Mouse (Mus musculus) heart, embryonic 12.5 days (tissue): ENCODE measurements around the gene Olfr902. TPM values are rescaled to one million over a fixed set of nuclear protein-coding genes. Genes with fewer than 3 reads are reported as not detected.
"Not testable (repeated sequence)": the region's sequence is repeated elsewhere in the genome, so short reads cannot be mapped to it uniquely, and the experiment has no call there.

Source experiments
- ATAC-seq: fragments of 200-750 bp; cut with Nextera tagmentation; 2 replicates; pipeline ENCODE4 v1.8.0; 2017; ENCODE audit warnings: moderate TSS enrichment, moderate library complexity; ENCODE audit not compliant: insufficient number of reproducible peaks, low FRiP score
- H3K27ac ChIP-seq: fragments of 300-500 bp; sonication (generic); 2 replicates; pipeline ENCODE4 v1.5.1; 2016; ENCODE audit warnings: mild to moderate bottlenecking, moderate library complexity; ENCODE audit not compliant: poor library complexity, severe bottlenecking
- H3K27me3 ChIP-seq: fragments of 300-500 bp; sonication (generic); replicated peaks from 2 replicates; pipeline ENCODE4 v1.6.1; 2016; ENCODE audit warnings: mild to moderate bottlenecking, moderate library complexity
- H3K36me3 ChIP-seq: fragments of 300-500 bp; sonication (generic); 2 replicates; pipeline ENCODE4 v1.6.1; 2016; ENCODE audit warnings: mild to moderate bottlenecking, moderate library complexity
- H3K4me1 ChIP-seq: fragments of 300-500 bp; sonication (generic); replicated peaks from 2 replicates; pipeline ENCODE4 v1.6.1; 2016; ENCODE audit warnings: mild to moderate bottlenecking
- H3K4me2 ChIP-seq: fragments of 300-500 bp; sonication (generic); 2 replicates; pipeline ENCODE4 v1.6.1; 2016; ENCODE audit warnings: mild to moderate bottlenecking, moderate library complexity
- H3K4me3 ChIP-seq: fragments of 300-500 bp; sonication (generic); 2 replicates; pipeline ENCODE4 v1.5.1; 2016; ENCODE audit warnings: mild to moderate bottlenecking
- H3K9ac ChIP-seq: fragments of 300-500 bp; sonication (generic); 2 replicates; pipeline ENCODE4 v1.6.1; 2016; ENCODE audit warnings: mild to moderate bottlenecking, moderate library complexity
- H3K9me3 ChIP-seq: fragments of 300-500 bp; sonication (generic); replicated peaks from 2 replicates; pipeline ENCODE4 v1.6.1; 2016; ENCODE audit warnings: mild to moderate bottlenecking, moderate library complexity
- WGBS: fragments of 180-500 bp; shearing (Covaris S2); methylation state at CpG from one replicate; pipeline ENCODE4 v1.1.7; 2016; 5-methylcytosine and 5-hydroxymethylcytosine counted together
- polyA plus RNA-seq: library from polyadenylated mRNA; unstranded; fragments of >200 nt; fragmentation: Nextera tagmentation; extraction: Ambion mirVana; gene quantifications from 2 replicates; pipeline ENCODE4 v1.2.1, GENCODE M21; 2016

Olfr902 gene
- not detected in 2 replicates for polyA plus RNA-seq

DNA sequence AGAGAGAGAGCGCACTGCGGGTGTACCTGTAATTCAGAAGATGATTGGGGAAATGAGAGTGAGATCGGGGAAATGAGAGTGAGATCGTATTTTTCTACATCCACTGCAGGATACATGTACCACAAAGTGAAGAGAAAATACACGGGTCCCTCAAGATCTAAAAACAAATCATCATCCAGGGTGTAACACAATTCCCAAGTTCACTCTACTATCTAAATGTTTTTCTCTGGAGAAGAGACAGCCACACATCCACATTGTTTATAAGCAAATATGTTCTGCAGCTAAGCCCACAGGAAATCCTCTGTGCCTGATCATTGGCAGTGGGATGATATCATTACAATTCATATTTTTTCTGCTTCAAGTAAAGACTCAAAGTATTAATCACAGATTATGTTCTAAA lies at the start of gene Olfr902:
Gene Olfr902 (plus strand): TSS at position 301 of the 400 bp plus-strand sequence.
- Histone ChIP-seq H3K4me1 (no peaks in the 10 kb centered on the region), H3K27ac (no peak within 1 kb of the TSS), H3K27me3 (no peaks in the 10 kb centered on the region), H3K9ac (no peak within 1 kb of the TSS), H3K36me3 (no peaks in the 10 kb centered on the region), H3K4me3 (no peak within 1 kb of the TSS), H3K9me3 (no peaks in the 10 kb centered on the region), H3K4me2 (no peak within 1 kb of the TSS)
- 75% methylated on average over 5 of the region's 5 CpGs for WGBS
- ATAC-seq = no peak

DNA sequence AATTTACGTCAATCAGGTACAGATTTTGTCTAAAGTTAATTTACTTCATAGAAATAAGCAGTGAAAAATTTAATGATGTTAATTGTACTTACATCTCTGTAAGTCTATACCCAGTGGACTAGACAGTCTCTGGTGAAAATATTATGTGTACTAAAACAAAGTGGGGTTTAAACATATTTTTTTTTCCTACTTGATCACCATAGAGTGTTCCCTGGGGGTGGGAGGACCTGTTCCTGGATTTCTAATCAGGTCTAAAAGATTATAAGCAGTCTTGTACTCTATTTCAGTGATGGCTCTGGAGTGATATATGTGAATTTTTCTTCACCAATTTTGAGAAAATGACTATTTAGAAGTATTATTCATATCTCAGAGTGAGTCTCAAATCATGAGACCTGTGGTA lies 46.1 kb upstream of the Olfr902 start, which contains the start of gene Olfr147:
Gene Olfr147 (plus strand): TSS at position 301 of the 400 bp plus-strand sequence.
- Histone ChIP-seq H3K9me3 (no peaks in the 10 kb centered on the region), H3K27me3 (no peaks in the 10 kb centered on the region), H3K9ac (no peak within 1 kb of the TSS), H3K4me1 (no peaks in the 10 kb centered on the region), H3K27ac (no peak within 1 kb of the TSS), H3K4me2 (no peak within 1 kb of the TSS), H3K36me3 (no peaks in the 10 kb centered on the region), H3K4me3 (no peak within 1 kb of the TSS)
- WGBS = 62% methylated on average over 1 of the region's 1 CpGs
- no peak for ATAC-seq

DNA sequence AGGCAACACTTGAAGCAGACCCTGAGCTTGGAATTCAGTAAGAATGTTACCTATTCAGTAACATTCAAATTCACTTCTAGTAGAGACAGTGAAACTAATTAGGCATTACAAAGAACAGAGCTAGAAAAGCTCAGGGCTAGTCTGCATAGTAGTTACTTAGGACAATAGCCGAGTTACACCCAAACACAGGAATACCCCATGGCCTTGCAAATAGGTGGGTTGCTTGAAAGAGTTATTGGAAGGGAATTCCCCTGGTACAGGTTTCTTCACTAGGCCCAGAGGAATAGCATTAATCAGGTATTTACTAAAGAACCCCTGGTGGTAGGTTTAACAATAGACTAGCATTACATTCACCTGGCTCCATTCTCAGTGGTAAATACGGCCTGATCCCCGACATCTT lies 40.0 kb upstream of the Olfr902 start:
- H3K9ac ChIP-seq, H3K9me3 ChIP-seq, H3K27me3 ChIP-seq, H3K4me1 ChIP-seq, H3K4me3 ChIP-seq, ATAC-seq, H3K4me2 ChIP-seq, H3K36me3 ChIP-seq, H3K27ac ChIP-seq: not testable (repeated sequence)
- WGBS = 81% methylated on average over 3 of the region's 3 CpGs

DNA sequence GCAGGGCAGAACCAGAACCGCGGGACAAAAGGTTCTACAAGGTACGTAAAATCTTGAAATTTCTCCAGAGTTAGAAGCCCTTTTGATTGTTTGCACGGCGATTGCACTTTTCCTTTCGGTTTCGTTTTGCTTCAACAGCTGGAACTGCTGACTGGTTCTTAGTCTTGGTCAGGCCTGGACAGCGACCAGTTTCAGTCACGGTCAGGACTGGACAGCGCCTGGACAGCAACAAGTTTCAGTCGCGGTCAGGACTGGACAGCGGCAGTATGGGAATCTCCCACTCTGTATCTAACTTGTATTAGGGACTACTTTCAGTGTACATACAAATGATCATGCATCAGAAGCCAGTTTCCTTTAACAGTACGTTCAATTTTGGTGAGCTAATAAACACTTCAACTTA lies 34.0 kb upstream of the Olfr902 start:
- 86% methylated on average over 14 of the region's 14 CpGs for WGBS
- H3K27me3 ChIP-seq, H3K9ac ChIP-seq, H3K36me3 ChIP-seq, ATAC-seq, H3K4me3 ChIP-seq, H3K4me2 ChIP-seq, H3K27ac ChIP-seq, H3K4me1 ChIP-seq: not testable (repeated sequence)
- peaks cover 12% of the 10 kb centered on the region for H3K9me3 ChIP-seq

DNA sequence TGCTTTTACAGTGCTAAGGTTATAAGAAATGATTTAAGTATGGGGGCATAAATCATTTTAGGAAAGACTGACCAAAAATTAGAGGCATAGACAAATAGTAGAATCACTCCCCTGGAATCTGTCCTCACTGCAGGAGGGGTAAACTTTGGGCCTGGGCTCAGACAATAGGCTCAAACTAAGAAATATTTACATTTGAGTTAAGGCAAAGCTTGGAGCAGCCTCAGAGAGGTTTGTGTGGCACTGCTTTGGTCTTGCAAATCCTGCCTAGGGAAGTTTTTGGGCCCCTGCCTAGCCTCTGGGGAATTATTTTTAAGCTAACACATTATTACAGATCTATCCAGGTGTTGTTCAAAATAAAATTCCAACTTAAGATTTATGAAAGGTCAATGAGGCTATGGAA lies 23.7 kb upstream of the Olfr902 start:
- Histone ChIP-seq H3K4me2 (no peak overlapping the region), H3K9ac (no peak overlapping the region), H3K36me3 (no peaks in the 10 kb centered on the region), H3K27ac (no peak overlapping the region), H3K27me3 (no peaks in the 10 kb centered on the region), H3K4me1 (no peaks in the 10 kb centered on the region), H3K9me3 (peaks cover 6% of the 10 kb centered on the region; the same call in 1 of the 2 replicates), H3K4me3 (no peak overlapping the region)
- no peak for ATAC-seq

DNA sequence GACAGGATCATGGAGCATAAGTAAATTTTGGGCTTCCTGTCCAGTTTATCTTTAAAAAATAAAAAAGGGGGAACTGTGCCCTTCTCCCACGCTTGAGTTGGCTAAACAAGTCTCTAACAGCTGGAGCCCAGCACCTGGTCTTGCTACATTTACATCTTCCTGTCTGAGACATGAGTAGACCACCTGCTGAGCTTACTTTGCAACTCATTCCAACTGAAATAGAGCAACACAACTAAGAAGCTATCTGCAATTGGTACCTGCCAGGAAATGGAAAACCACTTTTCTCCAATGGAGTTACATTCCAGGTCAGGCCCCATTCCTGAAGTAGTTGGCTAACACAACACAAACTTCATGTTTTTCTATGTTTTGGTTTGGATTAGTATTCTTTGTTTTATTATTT lies 20.4 kb upstream of the Olfr902 start:
- no peaks in the 10 kb centered on the region for H3K4me1 ChIP-seq
- WGBS = 47% methylated on average over 1 of the region's 1 CpGs
- ATAC-seq = no peak

DNA sequence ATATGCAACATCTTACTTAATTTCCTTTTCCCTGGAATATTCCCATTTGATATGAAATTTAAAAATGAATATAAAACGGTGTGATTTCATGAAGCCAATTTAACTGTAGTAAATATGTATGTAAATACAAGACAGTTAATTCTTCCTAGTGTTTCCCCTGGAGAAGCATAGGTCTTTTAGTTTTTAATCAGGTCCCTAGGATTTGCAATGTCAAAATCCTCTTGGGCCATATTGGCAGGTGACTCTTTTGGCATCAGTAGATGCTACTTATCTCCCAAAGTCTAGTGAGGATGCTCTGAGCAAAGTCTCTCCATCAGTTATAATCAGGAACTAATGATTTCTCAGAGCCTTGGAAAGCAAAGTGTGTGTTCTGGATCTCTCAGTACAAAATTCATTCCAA lies 18.3 kb upstream of the Olfr902 start, which contains the start of gene Olfr901:
Gene Olfr901 (plus strand): TSS at position 301 of the 400 bp plus-strand sequence.
- Histone ChIP-seq H3K4me1 (no peaks in the 10 kb centered on the region), H3K9me3 (peaks cover 4% of the 10 kb centered on the region; the same call in 1 of the 2 replicates), H3K9ac (no peak within 1 kb of the TSS), H3K4me2 (no peak within 1 kb of the TSS), H3K27ac (no peak within 1 kb of the TSS), H3K27me3 (no peaks in the 10 kb centered on the region), H3K4me3 (no peak within 1 kb of the TSS), H3K36me3 (no peaks in the 10 kb centered on the region)
- no peak for ATAC-seq
- WGBS = 78% methylated on average over 1 of the region's 1 CpGs

More for the DNA sequence above, 20.4 kb upstream of the Olfr902 start:
- Histone ChIP-seq H3K27me3 (no peaks in the 10 kb centered on the region), H3K36me3 (no peaks in the 10 kb centered on the region), H3K4me2 (no peak overlapping the region), H3K27ac (no peak overlapping the region), H3K9me3 (peaks cover 4% of the 10 kb centered on the region; the same call in 1 of the 2 replicates), H3K9ac (no peak overlapping the region), H3K4me3 (no peak overlapping the region)

DNA sequence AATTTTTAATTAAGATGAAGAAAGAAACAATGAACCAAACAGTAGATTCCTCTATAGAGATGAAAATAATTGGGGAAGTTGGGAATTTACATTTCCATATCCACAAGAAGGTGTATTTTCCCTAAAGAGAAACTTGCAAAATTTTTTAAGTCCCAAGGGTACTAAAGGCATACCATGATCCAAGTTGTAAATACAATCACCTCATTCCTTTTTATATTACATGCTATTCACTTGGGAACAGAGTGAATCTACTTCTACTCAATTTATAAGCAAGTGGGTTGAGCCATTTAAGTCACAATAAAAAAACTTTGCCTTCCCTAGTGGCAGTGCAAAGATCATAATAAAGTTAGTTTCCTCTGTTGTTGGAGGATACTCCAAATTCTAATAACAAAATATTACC lies 15.4 kb downstream of the Olfr902 start, which contains the start of gene Olfr904:
Gene Olfr904 (plus strand): TSS at position 301 of the 400 bp plus-strand sequence.
- H3K9ac ChIP-seq = no peak within 1 kb of the TSS
- no peaks in the 10 kb centered on the region for H3K36me3 ChIP-seq
- no peaks in the 10 kb centered on the region for H3K4me1 ChIP-seq
- no peaks in the 10 kb centered on the region for H3K9me3 ChIP-seq
- H3K4me2 ChIP-seq = no peak within 1 kb of the TSS
- H3K27ac ChIP-seq = no peak within 1 kb of the TSS
- no peaks in the 10 kb centered on the region for H3K27me3 ChIP-seq
- no peak for ATAC-seq
- H3K4me3 ChIP-seq = no peak within 1 kb of the TSS

DNA sequence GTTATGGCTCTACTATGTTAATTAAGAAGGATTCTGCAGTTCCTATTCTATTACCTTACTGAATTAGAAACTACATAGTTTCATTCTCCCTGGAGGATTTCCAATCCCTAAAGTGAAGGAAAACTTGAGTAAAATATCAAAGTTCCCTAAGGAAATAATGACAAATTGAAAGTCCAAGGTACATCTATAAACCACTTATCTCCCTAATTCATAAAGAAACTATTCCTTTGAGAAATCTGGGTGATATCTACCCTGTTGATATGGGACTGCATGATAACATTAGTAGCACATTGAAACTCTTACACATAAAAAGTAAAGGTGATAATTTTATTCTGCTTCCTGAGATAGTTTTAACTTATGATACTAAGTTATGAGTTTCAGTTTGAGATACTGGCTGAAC lies 23.4 kb downstream of the Olfr902 start, which contains the start of gene Olfr905:
Gene Olfr905 (plus strand): TSS at position 301 of the 400 bp plus-strand sequence.
- no peaks in the 10 kb centered on the region for H3K27me3 ChIP-seq
- H3K27ac ChIP-seq = no peak within 1 kb of the TSS
- H3K4me2 ChIP-seq = no peak within 1 kb of the TSS
- no peaks in the 10 kb centered on the region for H3K36me3 ChIP-seq
- no peaks in the 10 kb centered on the region for H3K9me3 ChIP-seq
- H3K9ac ChIP-seq = no peak within 1 kb of the TSS
- H3K4me1 ChIP-seq = no peaks in the 10 kb centered on the region
- no peak for ATAC-seq
- H3K4me3 ChIP-seq = no peak within 1 kb of the TSS

DNA sequence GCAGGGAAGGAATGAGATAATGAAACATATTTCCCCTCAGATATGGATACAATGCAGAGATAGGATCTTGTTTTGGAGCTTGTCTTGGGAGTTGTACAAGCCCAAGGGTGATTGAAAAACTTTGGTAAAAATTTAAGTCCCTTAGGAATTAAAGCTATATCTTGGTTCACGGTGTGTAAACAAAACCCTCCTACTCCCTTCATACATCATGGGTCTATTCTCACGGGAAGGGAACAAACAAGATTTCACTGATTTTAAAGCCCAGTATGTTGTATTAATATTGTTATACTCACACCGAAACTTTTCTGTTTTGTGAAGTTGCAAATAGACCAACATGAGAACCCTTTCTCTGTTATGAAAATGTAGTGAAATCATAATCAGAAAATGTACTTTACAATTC lies 39.3 kb downstream of the Olfr902 start, which contains the start of gene Olfr906:
Gene Olfr906 (plus strand): TSS at position 301 of the 400 bp plus-strand sequence.
- WGBS = 76% methylated on average over 3 of the region's 3 CpGs
- ATAC-seq = no peak
- no peak within 1 kb of the TSS for H3K4me2 ChIP-seq

DNA sequence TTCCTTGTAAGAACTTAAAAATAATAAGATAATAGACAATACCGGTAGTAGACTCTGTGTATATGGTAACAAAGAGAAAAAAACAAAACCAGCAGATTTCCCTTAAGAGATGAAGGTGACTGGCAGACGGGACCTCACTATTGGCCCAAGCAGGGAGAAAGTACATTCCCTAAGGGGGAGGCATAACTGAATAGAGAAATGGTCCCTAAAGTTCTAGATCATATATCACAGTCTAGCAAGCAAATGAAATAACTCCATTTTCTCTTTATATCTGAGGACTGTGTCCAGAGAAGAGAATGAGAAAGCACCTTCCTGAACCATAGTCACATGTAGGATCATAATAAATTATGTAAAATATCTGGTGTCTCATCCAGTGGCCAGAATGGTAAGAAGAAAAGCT lies 48.0 kb downstream of the Olfr902 start, which contains the start of gene Olfr907:
Gene Olfr907 (plus strand): TSS at position 301 of the 400 bp plus-strand sequence.
- Histone ChIP-seq H3K4me2 (no peak within 1 kb of the TSS), H3K9me3 (no peaks in the 10 kb centered on the region), H3K27me3 (no peaks in the 10 kb centered on the region), H3K4me1 (no peaks in the 10 kb centered on the region), H3K27ac (no peak within 1 kb of the TSS), H3K36me3 (no peaks in the 10 kb centered on the region), H3K4me3 (no peak within 1 kb of the TSS), H3K9ac (no peak within 1 kb of the TSS)
- WGBS = 68% methylated on average over 2 of the region's 2 CpGs
- no peak for ATAC-seq

More for the DNA sequence above, 39.3 kb downstream of the Olfr902 start, which contains the start of gene Olfr906:
- Histone ChIP-seq H3K4me1 (no peaks in the 10 kb centered on the region), H3K36me3 (no peaks in the 10 kb centered on the region), H3K9ac (no peak within 1 kb of the TSS), H3K4me3 (no peak within 1 kb of the TSS), H3K27ac (no peak within 1 kb of the TSS), H3K27me3 (no peaks in the 10 kb centered on the region), H3K9me3 (no peaks in the 10 kb centered on the region)
